ENCODE assay signal across 19 mouse cellular contexts in genomic region chr8:127181246-127181645, GRCm38 (mm10).
A peak's percentile ranks its signal among the peaks of the same experiment; 100 is the strongest.
DNase-seq lines count a peak whose midpoint lies in the region; ATAC-seq and TF ChIP-seq lines count a peak whose summit lies in the region.
"Had no signal": no experiment of that assay in that cellular context is flagged by ENCODE, and none has a peak within 500 bp of the region (broad histone marks: within the 10 kb centered on the region; RNA-seq: fewer than 3 reads in every experiment).

No protein-coding gene starts in this region.

- DNase-seq in kidney, adult 2 months = peak; percentile 28
- no peak for DNase-seq in kidney, adult 18-20 months
- peak; percentile 1 for DNase-seq in retina, embryonic 14.5 days (ENCODE audit: low spot score)
- no peak for DNase-seq in retina, postnatal 1 day
- DNase-seq: adrenal gland, postnatal 14 days; cerebellum, adult 11-12 months; cerebellum, adult 9-10 months; cerebellum, postnatal 25 days; forebrain, postnatal 0 days; gastrocnemius, postnatal 14 days; heart, adult 2 months had no signal

- no peak for TF ChIP-seq POLR2A in kidney, adult 2 months (IDR thresholded peaks at IDR 0.05; ENCODE audit: low read depth, low read length)
- no peak for TF ChIP-seq POLR2A in embryonic fibroblast, embryonic 13.5 days (IDR thresholded peaks at IDR 0.05; ENCODE audit: low read depth, low read length)

- H3K27ac ChIP-seq in kidney, adult 2 months (ENCODE audit: insufficient read depth, low read depth, low read length) = no peak overlapping the region
- H3K27ac ChIP-seq in embryonic fibroblast, embryonic 13.5 days (ENCODE audit: insufficient read depth, low read length) = peak overlapping the region; percentile 62
- H3K27ac ChIP-seq: embryonic facial prominence, embryonic 12.5 days; forebrain, embryonic 13.5 days; heart, adult 2 months; heart, embryonic 15.5 days; hindbrain, embryonic 10.5 days; hindbrain, embryonic 14.5 days had no signal

- no peaks in the 10 kb centered on the region for H3K36me3 ChIP-seq in kidney, adult 2 months (ENCODE audit: control insufficient read depth, insufficient read depth, low read length)
- H3K36me3 ChIP-seq: embryonic facial prominence, embryonic 12.5 days; heart, embryonic 15.5 days; hindbrain, embryonic 10.5 days had no signal

- WGBS in kidney, adult 2 months = 85% methylated on average over 3 of the region's 3 CpGs

- H3K4me3 ChIP-seq in kidney, adult 2 months (ENCODE audit: insufficient read depth, low read depth, low read length) = no peak overlapping the region
- H3K4me3 ChIP-seq in embryonic fibroblast, embryonic 13.5 days (ENCODE audit: insufficient read depth, low read length) = no peak overlapping the region
- H3K4me3 ChIP-seq: embryonic facial prominence, embryonic 12.5 days; forebrain, embryonic 13.5 days; heart, adult 2 months; heart, embryonic 15.5 days; hindbrain, embryonic 10.5 days had no signal

- no peak for TF ChIP-seq CTCF in kidney, adult 2 months (conservative IDR thresholded peaks at IDR 0.05; ENCODE audit: insufficient read depth, insufficient read length, low read depth, low read length)
- TF ChIP-seq CTCF in embryonic fibroblast, embryonic 13.5 days (IDR thresholded peaks at IDR 0.05; ENCODE audit: borderline replicate concordance, insufficient read depth, low read length) = no peak

- no peaks in the 10 kb centered on the region for H3K27me3 ChIP-seq in kidney, adult 2 months (replicated peaks; ENCODE audit: control insufficient read depth, insufficient read depth, low read length)
- H3K27me3 ChIP-seq: embryonic facial prominence, embryonic 12.5 days; forebrain, embryonic 13.5 days; heart, embryonic 15.5 days had no signal

- peaks cover 13% of the 10 kb centered on the region for H3K4me1 ChIP-seq in kidney, adult 2 months (ENCODE audit: control insufficient read depth, insufficient read depth, low read length)
- H3K4me1 ChIP-seq in embryonic fibroblast, embryonic 13.5 days (ENCODE audit: control insufficient read depth, insufficient read depth, low read length) = peaks cover 26% of the 10 kb centered on the region

- ATAC-seq in monocyte, adult 5-6 weeks (replicated peaks; ENCODE audit: insufficient number of reproducible peaks, low FRiP score, low TSS enrichment, poor library complexity, severe bottlenecking) = no peak
- no peak for ATAC-seq in megakaryocyte, adult 5-6 weeks (ENCODE audit: poor library complexity, severe bottlenecking)
- ATAC-seq: forebrain, embryonic 13.5 days; forebrain, postnatal 0 days had no signal

Comparison
In these comparisons a context has a peak if more than half of its experiments do, and no peak if none do; other contexts are left out.
1. DNase-seq: peak in kidney, adult 2 months (single experiment) and retina, embryonic 14.5 days (single experiment); none in kidney, adult 18-20 months (single experiment) and retina, postnatal 1 day (single experiment).